Mouse (Mus musculus): Measurements from ENCODE around the gene Gm15557. TPM values are rescaled to one million over a fixed set of nuclear protein-coding genes. Genes with fewer than 3 reads are reported as not detected.
"Not testable (repeated sequence)": the region's sequence is repeated elsewhere in the genome, so short reads cannot be mapped to it uniquely, and the experiment has no call there.

The Gm15557 gene
- not detected in 2 replicates for polyA plus RNA-seq (2015; fragmentation: Nextera tagmentation; extraction: Ambion mirVana)

GRCm38 (mm10) chr2:155940681-155941080 is at the start of gene Gm15557:
Gene Gm15557 (plus strand): TSS chr2:155940728.
- Histone ChIP-seq H3K4me2 (ENCODE audit: low read length) (no peak within 1 kb of the TSS), H3K27me3 (ENCODE audit: control insufficient read depth, insufficient read depth, low read depth, low read length) (no peaks in the 10 kb centered on the region), H3K4me3 (ENCODE audit: low read depth, low read length) (no peak within 1 kb of the TSS), H3K9ac (ENCODE audit: low read depth, low read length) (no peak within 1 kb of the TSS), H3K36me3 (ENCODE audit: control insufficient read depth, insufficient read depth, low read length) (no peaks in the 10 kb centered on the region), H3K9me3 (replicated peaks; ENCODE audit: control insufficient read depth, low read length, poor library complexity, severe bottlenecking) (no peaks in the 10 kb centered on the region), H3K27ac (ENCODE audit: low read length) (no peak within 1 kb of the TSS), H3K4me1 (ENCODE audit: control insufficient read depth, insufficient read depth, low read length) (peaks cover 9% of the 10 kb centered on the region)
- no peak for ATAC-seq
- whole genome bisulfite sequencing = 85% methylated on average over 3 of the region's 3 CpGs

DNA sequence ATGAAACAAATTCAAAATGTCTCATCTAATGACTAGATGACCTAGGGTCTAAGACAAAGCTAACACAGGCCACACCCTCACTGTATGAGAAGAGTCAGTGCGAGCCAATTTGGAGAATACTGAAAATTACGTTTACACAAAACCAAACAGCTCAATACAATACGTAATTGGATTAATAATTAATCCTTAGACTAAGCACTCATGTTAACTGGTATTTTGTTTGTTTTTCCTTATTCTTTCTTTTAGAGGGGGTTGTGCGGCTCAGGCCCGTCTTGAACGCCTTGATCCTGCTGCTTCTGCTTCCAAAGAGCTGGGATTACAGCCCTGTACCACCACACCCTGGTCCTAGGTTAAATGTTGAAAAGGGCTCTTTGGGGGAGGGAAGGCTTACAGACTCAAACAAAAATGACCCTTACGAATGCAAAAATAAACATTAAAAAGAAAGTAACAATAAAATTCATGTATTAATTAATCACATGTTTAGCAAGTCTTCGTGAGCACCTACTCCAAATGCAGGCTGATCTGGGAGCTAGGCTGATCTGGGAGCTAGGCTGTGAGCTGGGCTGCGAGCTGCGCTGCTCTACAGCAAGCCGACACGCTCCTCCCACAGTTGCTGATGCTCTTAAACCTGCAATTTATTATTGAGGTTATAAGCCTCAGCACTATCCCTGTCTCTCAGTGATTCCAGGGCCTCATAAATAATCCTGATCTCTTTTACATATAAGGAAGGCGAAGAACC is 46.1 kb upstream of the Gm15557 start:
- Histone ChIP-seq H3K27ac (ENCODE audit: low read length) (no peak overlapping the region), H3K4me1 (ENCODE audit: control insufficient read depth, insufficient read depth, low read length) (no peaks in the 10 kb centered on the region), H3K27me3 (ENCODE audit: control insufficient read depth, insufficient read depth, low read depth, low read length) (no peaks in the 10 kb centered on the region), H3K9ac (ENCODE audit: low read depth, low read length) (no peak overlapping the region), H3K4me3 (ENCODE audit: low read depth, low read length) (no peak overlapping the region), H3K36me3 (ENCODE audit: control insufficient read depth, insufficient read depth, low read length) (peaks cover 14% of the 10 kb centered on the region), H3K9me3 (replicated peaks; ENCODE audit: control insufficient read depth, low read length, poor library complexity, severe bottlenecking) (no peaks in the 10 kb centered on the region), H3K4me2 (ENCODE audit: low read length) (no peak overlapping the region)
- 91% methylated on average over 13 of the region's 13 CpGs for WGBS
- no peak for ATAC-seq

GRCm38 (mm10) chr2:155895046-155895735 is 45.3 kb upstream of the Gm15557 start:
- no peak overlapping the region for H3K4me3 ChIP-seq (ENCODE audit: low read depth, low read length)
- ATAC-seq = no peak
- H3K27ac ChIP-seq (ENCODE audit: low read length) = no peak overlapping the region
- peaks cover 14% of the 10 kb centered on the region for H3K36me3 ChIP-seq (ENCODE audit: control insufficient read depth, insufficient read depth, low read length)
- WGBS = 90% methylated on average over 16 of the region's 16 CpGs
- H3K4me1 ChIP-seq (ENCODE audit: control insufficient read depth, insufficient read depth, low read length) = no peaks in the 10 kb centered on the region
- no peaks in the 10 kb centered on the region for H3K27me3 ChIP-seq (ENCODE audit: control insufficient read depth, insufficient read depth, low read depth, low read length)
- H3K9me3 ChIP-seq (replicated peaks; ENCODE audit: control insufficient read depth, low read length, poor library complexity, severe bottlenecking) = no peaks in the 10 kb centered on the region
- no peak overlapping the region for H3K9ac ChIP-seq (ENCODE audit: low read depth, low read length)
- no peak overlapping the region for H3K4me2 ChIP-seq (ENCODE audit: low read length)

DNA sequence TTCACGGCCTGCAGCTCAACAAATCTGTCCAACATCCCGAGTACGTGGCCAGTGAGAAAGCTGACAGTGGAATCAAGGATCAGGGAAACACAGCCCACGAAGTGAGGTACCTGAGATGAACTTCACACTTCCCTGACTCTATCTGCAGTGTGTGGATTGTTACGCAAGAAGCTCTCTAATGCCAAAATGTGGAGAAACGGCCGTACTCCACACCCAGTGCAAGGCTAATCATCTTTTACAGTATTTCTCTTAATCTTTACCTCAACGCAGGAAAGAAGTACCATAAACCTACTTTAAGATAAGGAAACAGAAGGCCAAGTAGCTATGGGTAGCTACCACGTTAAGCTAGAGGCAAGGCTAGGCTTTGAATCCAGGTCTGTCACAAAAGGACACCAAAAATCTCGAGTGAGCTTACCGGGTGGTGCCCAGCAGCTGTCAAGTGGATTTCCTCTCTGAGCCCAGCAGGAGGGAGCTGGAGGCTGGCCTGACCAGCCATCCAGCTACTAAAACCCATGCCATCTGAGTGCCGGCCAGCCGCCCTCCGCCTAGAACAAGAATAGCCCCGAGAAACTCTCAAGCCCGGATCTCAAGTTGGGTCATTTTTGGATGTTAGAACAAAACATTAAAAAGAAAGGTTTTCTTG is 37.4 kb upstream of the Gm15557 start:
- no peak for ATAC-seq
- WGBS = 84% methylated on average over 16 of the region's 16 CpGs

DNA sequence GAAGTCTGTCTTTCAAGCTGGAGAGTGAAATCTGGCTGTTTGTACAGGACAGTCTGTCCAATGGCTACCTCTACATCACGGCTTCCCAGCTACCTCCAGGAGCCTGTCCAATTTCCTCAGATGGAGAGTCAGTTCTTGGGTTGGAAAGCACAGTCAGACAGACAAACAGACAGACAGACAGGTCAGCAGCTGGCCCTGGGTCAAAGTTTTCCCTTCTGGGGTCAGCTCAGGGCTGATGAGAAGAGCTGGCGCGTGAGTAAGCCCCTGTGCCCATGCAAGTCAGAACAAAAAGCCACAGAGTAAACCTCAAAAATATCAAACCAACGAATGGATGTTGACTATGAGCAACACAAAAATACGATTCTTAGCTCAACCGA is 36.9 kb upstream of the Gm15557 start:
- Histone ChIP-seq H3K9me3 (replicated peaks; ENCODE audit: control insufficient read depth, low read length, poor library complexity, severe bottlenecking) (no peaks in the 10 kb centered on the region), H3K27ac (ENCODE audit: low read length) (no peak overlapping the region), H3K4me1 (ENCODE audit: control insufficient read depth, insufficient read depth, low read length) (no peaks in the 10 kb centered on the region), H3K9ac (ENCODE audit: low read depth, low read length) (no peak overlapping the region), H3K4me2 (ENCODE audit: low read length) (no peak overlapping the region), H3K36me3 (ENCODE audit: control insufficient read depth, insufficient read depth, low read length) (peaks cover under 1% of the 10 kb centered on the region), H3K4me3 (ENCODE audit: low read depth, low read length) (no peak overlapping the region), H3K27me3 (ENCODE audit: control insufficient read depth, insufficient read depth, low read depth, low read length) (no peaks in the 10 kb centered on the region)
- WGBS = 90% methylated on average over 6 of the region's 6 CpGs
- ATAC-seq = no peak

More for the DNA sequence above, 37.4 kb upstream of the Gm15557 start:
- Histone ChIP-seq H3K4me3 (ENCODE audit: low read depth, low read length) (no peak overlapping the region), H3K9ac (ENCODE audit: low read depth, low read length) (no peak overlapping the region), H3K36me3 (ENCODE audit: control insufficient read depth, insufficient read depth, low read length) (no peaks in the 10 kb centered on the region), H3K27ac (ENCODE audit: low read length) (no peak overlapping the region), H3K9me3 (replicated peaks; ENCODE audit: control insufficient read depth, low read length, poor library complexity, severe bottlenecking) (no peaks in the 10 kb centered on the region), H3K4me2 (ENCODE audit: low read length) (no peak overlapping the region), H3K4me1 (ENCODE audit: control insufficient read depth, insufficient read depth, low read length) (no peaks in the 10 kb centered on the region), H3K27me3 (ENCODE audit: control insufficient read depth, insufficient read depth, low read depth, low read length) (no peaks in the 10 kb centered on the region)

- peaks cover 17% of the 10 kb centered on the region for H3K36me3 ChIP-seq (ENCODE audit: control insufficient read depth, insufficient read depth, low read length)
- 96% methylated on average over 6 of the region's 6 CpGs for WGBS
- H3K9ac ChIP-seq (ENCODE audit: low read depth, low read length) = no peak overlapping the region
- no peaks in the 10 kb centered on the region for H3K4me1 ChIP-seq (ENCODE audit: control insufficient read depth, insufficient read depth, low read length)
- ATAC-seq = no peak
- H3K9me3 ChIP-seq (replicated peaks; ENCODE audit: control insufficient read depth, low read length, poor library complexity, severe bottlenecking) = no peaks in the 10 kb centered on the region
- H3K27ac ChIP-seq (ENCODE audit: low read length) = no peak overlapping the region
- H3K27me3 ChIP-seq (ENCODE audit: control insufficient read depth, insufficient read depth, low read depth, low read length) = no peaks in the 10 kb centered on the region
- no peak overlapping the region for H3K4me3 ChIP-seq (ENCODE audit: low read depth, low read length)
- no peak overlapping the region for H3K4me2 ChIP-seq (ENCODE audit: low read length)
Measured at GRCm38 (mm10) chr2:155914684-155915083, 25.8 kb upstream of the Gm15557 start.

DNA sequence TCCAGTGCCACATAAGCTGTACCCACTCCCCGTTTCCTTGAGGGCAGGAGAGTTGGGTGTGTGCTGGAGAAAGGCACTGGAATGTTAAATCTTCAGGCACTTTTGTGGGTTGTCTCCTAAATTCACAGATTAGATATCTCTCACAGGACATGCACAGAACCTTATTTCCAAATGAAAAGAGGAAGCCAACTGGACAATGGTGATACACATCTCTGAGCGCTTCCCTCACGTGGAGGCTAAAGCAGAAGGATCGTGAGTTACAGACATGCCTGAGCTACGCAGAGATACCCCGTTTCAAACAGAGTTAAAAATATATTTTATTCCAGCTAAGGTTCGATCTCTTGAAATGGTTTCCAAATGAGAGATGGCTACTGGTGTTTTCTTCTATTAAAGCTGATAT is 17.4 kb upstream of the Gm15557 start:
- no peak overlapping the region for H3K4me2 ChIP-seq (ENCODE audit: low read length)

DNA sequence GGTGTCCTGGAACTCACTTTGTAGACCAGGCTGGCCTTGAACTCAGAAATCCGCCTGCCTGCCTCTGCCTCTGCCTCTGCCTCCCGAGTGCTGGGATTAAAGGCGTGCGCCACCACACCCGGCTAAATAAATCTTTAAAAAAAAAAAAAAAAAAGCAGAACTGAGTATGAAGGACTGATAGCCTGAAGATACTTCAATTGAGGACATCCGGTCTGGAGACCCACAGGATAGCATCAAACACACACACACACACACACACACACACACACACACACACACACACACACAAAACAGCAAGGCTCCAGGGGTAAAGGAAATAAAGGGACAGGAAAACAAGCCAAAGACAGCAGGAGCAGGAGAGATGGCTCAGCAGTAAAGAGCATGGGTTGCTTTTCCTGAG is 15.3 kb upstream of the Gm15557 start:
- not testable (repeated sequence) for H3K27me3 ChIP-seq (ENCODE audit: control insufficient read depth, insufficient read depth, low read depth, low read length); ATAC-seq; H3K36me3 ChIP-seq (ENCODE audit: control insufficient read depth, insufficient read depth, low read length); H3K9ac ChIP-seq (ENCODE audit: low read depth, low read length); H3K4me1 ChIP-seq (ENCODE audit: control insufficient read depth, insufficient read depth, low read length); H3K27ac ChIP-seq (ENCODE audit: low read length); H3K4me2 ChIP-seq (ENCODE audit: low read length); H3K4me3 ChIP-seq (ENCODE audit: low read depth, low read length); H3K9me3 ChIP-seq (replicated peaks; ENCODE audit: control insufficient read depth, low read length, poor library complexity, severe bottlenecking)
- WGBS = 98% methylated on average over 6 of the region's 6 CpGs

More for the DNA sequence above, 17.4 kb upstream of the Gm15557 start:
- no peak for ATAC-seq
- WGBS = 95% methylated on average over 7 of the region's 7 CpGs
- H3K27me3 ChIP-seq (ENCODE audit: control insufficient read depth, insufficient read depth, low read depth, low read length) = no peaks in the 10 kb centered on the region
- H3K9ac ChIP-seq (ENCODE audit: low read depth, low read length) = no peak overlapping the region
- H3K27ac ChIP-seq (ENCODE audit: low read length) = no peak overlapping the region
- no peaks in the 10 kb centered on the region for H3K9me3 ChIP-seq (replicated peaks; ENCODE audit: control insufficient read depth, low read length, poor library complexity, severe bottlenecking)
- H3K4me3 ChIP-seq (ENCODE audit: low read depth, low read length) = no peak overlapping the region
- H3K4me1 ChIP-seq (ENCODE audit: control insufficient read depth, insufficient read depth, low read length) = no peaks in the 10 kb centered on the region
- H3K36me3 ChIP-seq (ENCODE audit: control insufficient read depth, insufficient read depth, low read length) = peaks cover 3% of the 10 kb centered on the region; the same call in 1 of the 2 replicates

Data from midbrain, embryonic 16.5 days (tissue).